Mouse (Mus musculus) forebrain, embryonic 15.5 days (tissue): ENCODE results near the gene Tlr4. TPM values are rescaled to one million over a fixed set of nuclear protein-coding genes. Genes with fewer than 3 reads are reported as not detected.

Experiments used
- ATAC-seq: fragments of 200-750 bp; cut with Nextera tagmentation; replicated peaks from 2 replicates; pipeline ENCODE4 v1.8.0; 2017; ENCODE audit warnings: mild to moderate bottlenecking, moderate TSS enrichment, moderate library complexity
- H3K27ac ChIP-seq: fragments of 300-500 bp; sonication (generic); replicated peaks from 2 replicates; pipeline ENCODE4 v1.5.1; 2015; ENCODE audit warnings: mild to moderate bottlenecking, inconsistent platforms
- H3K27me3 ChIP-seq: fragments of 300-500 bp; sonication (generic); 2 replicates; pipeline ENCODE4 v1.6.1; 2015; ENCODE audit warnings: inconsistent platforms
- H3K36me3 ChIP-seq: fragments of 300-500 bp; sonication (generic); 2 replicates; pipeline ENCODE4 v1.6.1; 2015; ENCODE audit warnings: mild to moderate bottlenecking, inconsistent platforms
- H3K4me1 ChIP-seq: fragments of 300-500 bp; sonication (generic); 2 replicates; pipeline ENCODE4 v1.6.1; 2015; ENCODE audit warnings: inconsistent platforms
- H3K4me2 ChIP-seq: fragments of 300-500 bp; sonication (generic); replicated peaks from 2 replicates; pipeline ENCODE4 v1.6.1; 2015; ENCODE audit warnings: mild to moderate bottlenecking, inconsistent platforms
- H3K4me3 ChIP-seq: fragments of 300-500 bp; sonication (generic); 2 replicates; pipeline ENCODE4 v1.5.1; 2015; ENCODE audit warnings: mild to moderate bottlenecking, inconsistent platforms
- H3K9ac ChIP-seq: fragments of 300-500 bp; sonication (generic); replicated peaks from 2 replicates; pipeline ENCODE4 v1.6.1; 2015; ENCODE audit warnings: mild to moderate bottlenecking, inconsistent platforms
- H3K9me3 ChIP-seq: fragments of 300-500 bp; sonication (generic); 2 replicates; pipeline ENCODE4 v1.6.1; 2016; ENCODE audit warnings: inconsistent platforms
- WGBS: fragments of 180-500 bp; shearing (Covaris S2); methylation state at CpG from one replicate; pipeline ENCODE4 v1.1.7; 2015; ENCODE audit warnings: mixed read lengths; 5-methylcytosine and 5-hydroxymethylcytosine counted together
- polyA plus RNA-seq: library from polyadenylated mRNA; unstranded; fragments of >200 nt; fragmentation: Nextera tagmentation; extraction: Ambion mirVana; gene quantifications from 2 replicates; pipeline ENCODE4 v1.2.1, GENCODE M21; 2015

The Tlr4 gene
- 0.41 and 0.79 TPM in 2 replicates for polyA plus RNA-seq

DNA sequence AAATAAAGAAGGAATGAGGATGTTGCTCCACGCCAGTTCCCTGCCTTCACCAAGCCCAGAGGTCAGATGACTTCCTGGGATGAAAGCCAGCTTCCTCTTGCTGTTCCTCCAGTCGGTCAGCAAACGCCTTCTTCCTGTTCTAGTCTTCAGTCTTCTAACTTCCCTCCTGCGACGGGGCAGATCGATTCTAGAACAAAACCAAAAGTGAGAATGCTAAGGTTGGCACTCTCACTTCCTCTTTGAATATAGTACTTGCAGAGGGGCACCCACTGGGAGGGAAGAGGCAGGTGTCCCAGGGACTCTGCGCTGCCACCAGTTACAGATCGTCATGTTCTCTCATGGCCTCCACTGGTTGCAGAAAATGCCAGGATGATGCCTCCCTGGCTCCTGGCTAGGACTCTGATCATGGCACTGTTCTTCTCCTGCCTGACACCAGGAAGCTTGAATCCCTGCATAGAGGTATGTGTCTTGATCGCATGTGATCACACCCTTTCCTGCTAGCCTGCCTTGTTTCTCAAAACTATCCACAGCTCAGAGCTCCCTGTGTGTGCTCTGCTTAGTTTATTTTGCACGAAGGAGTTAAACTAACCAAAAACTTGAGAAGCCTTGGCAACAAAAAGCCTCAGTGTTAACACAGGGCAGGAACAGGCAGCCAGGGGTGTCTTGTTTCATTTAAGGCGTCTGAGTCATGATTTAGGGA lies at the start of gene Tlr4:
TSS of gene Tlr4 (plus strand) at position 122 of the 700 bp plus-strand sequence.
- ATAC-seq, result no peak

GRCm38 (mm10) chr4:66794283-66794682 lies 33.1 kb upstream of the Tlr4 start:
- no peaks in the 10 kb centered on the region for H3K4me1 ChIP-seq
- H3K4me3 ChIP-seq, result no peak overlapping the region
- ATAC-seq, result no peak
- H3K27me3 ChIP-seq, result no peaks in the 10 kb centered on the region
- H3K4me2 ChIP-seq, result no peak overlapping the region
- H3K27ac ChIP-seq, result no peak overlapping the region
- H3K9me3 ChIP-seq, result no peaks in the 10 kb centered on the region
- 85% methylated on average over 2 of the region's 2 CpGs for WGBS
- H3K36me3 ChIP-seq, result no peaks in the 10 kb centered on the region
- no peak overlapping the region for H3K9ac ChIP-seq

More for the DNA sequence above, at the start of gene Tlr4:
- Histone ChIP-seq H3K27me3 (no peaks in the 10 kb centered on the region), H3K9me3 (no peaks in the 10 kb centered on the region), H3K4me3 (no peak within 1 kb of the TSS), H3K36me3 (no peaks in the 10 kb centered on the region), H3K4me1 (no peaks in the 10 kb centered on the region), H3K4me2 (no peak within 1 kb of the TSS), H3K9ac (no peak within 1 kb of the TSS), H3K27ac (no peak within 1 kb of the TSS)
- WGBS, result 73% methylated on average over 11 of the region's 11 CpGs

DNA sequence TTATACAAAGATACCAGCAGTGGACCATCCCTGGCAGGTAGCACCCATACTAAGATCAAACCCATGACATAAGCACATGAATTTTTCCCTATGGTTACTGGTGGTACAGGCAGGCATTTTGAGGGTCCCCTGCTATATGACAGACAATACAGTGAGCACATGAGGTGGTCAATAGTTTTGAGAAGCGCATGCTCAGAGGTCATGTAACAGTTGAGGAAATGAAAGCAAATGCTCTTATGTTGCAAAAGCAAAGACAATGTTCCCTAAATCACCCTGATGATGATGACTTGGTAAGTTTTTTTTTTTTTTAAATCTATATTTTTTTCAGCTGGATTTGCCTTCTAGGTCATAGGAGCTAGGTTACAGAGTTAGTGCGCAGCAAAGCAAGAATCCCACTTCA lies 30.7 kb upstream of the Tlr4 start:
- WGBS, result 93% methylated on average over 2 of the region's 2 CpGs
- no peak for ATAC-seq
- no peak overlapping the region for H3K4me2 ChIP-seq
- H3K27me3 ChIP-seq, result no peaks in the 10 kb centered on the region
- no peaks in the 10 kb centered on the region for H3K9me3 ChIP-seq
- H3K4me3 ChIP-seq, result no peak overlapping the region
- H3K27ac ChIP-seq, result no peak overlapping the region
- no peak overlapping the region for H3K9ac ChIP-seq
- no peaks in the 10 kb centered on the region for H3K4me1 ChIP-seq
- H3K36me3 ChIP-seq, result no peaks in the 10 kb centered on the region

DNA sequence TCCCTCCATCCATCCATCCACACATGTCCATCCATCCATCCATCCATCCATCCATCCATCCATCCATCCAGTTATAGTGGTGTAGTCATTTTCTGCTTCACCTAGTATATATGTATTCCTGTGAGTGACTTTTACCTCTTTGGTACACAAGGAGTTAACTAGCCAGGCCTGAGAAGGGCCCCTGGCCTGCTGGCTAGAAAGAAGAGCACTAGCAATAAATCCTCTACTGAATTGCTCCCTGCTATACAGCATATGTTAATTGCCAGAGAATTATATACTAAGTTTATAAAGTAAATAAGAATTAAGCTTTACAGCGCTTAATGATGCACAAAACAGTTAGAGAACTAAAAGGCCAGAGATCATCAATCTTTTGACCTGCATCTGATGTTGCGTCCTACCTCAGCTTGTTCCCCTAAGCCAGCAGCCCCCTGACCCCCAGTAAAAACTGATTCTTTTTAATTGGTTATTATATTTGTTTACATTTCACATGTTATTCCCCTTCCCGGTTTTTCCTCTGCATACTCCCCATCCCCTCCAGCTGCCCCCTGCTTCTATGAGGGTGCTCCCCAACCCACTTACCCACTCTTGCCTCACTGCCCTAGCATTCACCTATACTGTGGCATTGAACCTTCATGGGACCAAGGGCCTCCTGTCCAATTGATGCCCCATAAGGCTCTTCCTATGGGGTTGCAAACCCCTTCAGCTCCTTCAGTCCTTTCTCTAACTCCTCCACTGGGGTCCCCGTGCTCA lies 22.7 kb upstream of the Tlr4 start:
- no peaks in the 10 kb centered on the region for H3K36me3 ChIP-seq
- H3K27me3 ChIP-seq, result no peaks in the 10 kb centered on the region
- H3K27ac ChIP-seq, result no peak overlapping the region
- no peak overlapping the region for H3K9ac ChIP-seq
- H3K9me3 ChIP-seq, result no peaks in the 10 kb centered on the region
- no peak for ATAC-seq
- 88% methylated on average over 4 of the region's 4 CpGs for WGBS
- H3K4me1 ChIP-seq, result no peaks in the 10 kb centered on the region
- H3K4me2 ChIP-seq, result no peak overlapping the region
- no peak overlapping the region for H3K4me3 ChIP-seq

- Histone ChIP-seq H3K36me3 (no peaks in the 10 kb centered on the region), H3K9ac (no peak overlapping the region), H3K4me2 (no peak overlapping the region), H3K9me3 (no peaks in the 10 kb centered on the region), H3K4me3 (no peak overlapping the region), H3K27me3 (no peaks in the 10 kb centered on the region), H3K4me1 (no peaks in the 10 kb centered on the region), H3K27ac (no peak overlapping the region)
- no peak for ATAC-seq
Observed at GRCm38 (mm10) chr4:66805747-66806146, 21.6 kb upstream of the Tlr4 start.

- Histone ChIP-seq H3K9me3 (no peaks in the 10 kb centered on the region), H3K4me3 (no peak overlapping the region), H3K27ac (no peak overlapping the region), H3K27me3 (no peaks in the 10 kb centered on the region), H3K36me3 (no peaks in the 10 kb centered on the region), H3K9ac (no peak overlapping the region), H3K4me1 (no peaks in the 10 kb centered on the region), H3K4me2 (no peak overlapping the region)
- ATAC-seq, result no peak
- 84% methylated on average over 3 of the region's 3 CpGs for WGBS
Observed at GRCm38 (mm10) chr4:66816364-66817026, 10.9 kb upstream of the Tlr4 start.

DNA sequence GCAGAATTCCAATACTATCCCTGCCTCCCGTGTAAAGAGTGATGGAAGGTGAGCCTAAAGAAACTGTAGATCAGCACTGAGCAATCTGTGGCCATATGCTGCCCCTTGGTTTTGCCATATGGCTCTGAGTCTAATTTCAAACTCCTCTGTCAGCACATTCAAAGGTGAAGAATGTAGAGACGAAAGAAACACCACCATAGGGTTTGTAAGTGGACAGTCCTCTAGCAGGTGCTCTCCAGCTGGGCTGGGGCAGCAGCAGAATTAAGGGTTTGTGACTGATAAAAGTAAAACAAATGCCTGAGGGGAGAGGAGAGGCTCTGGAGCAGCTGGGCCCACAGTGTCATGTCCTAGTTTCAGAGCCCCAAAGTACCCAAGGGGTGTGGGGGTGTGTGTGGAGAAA lies 6.2 kb upstream of the Tlr4 start:
- 57% methylated on average over 2 of the region's 2 CpGs for WGBS
- no peaks in the 10 kb centered on the region for H3K27me3 ChIP-seq
- no peaks in the 10 kb centered on the region for H3K36me3 ChIP-seq
- H3K4me1 ChIP-seq, result no peaks in the 10 kb centered on the region
- H3K27ac ChIP-seq, result no peak overlapping the region
- H3K4me2 ChIP-seq, result no peak overlapping the region
- H3K9me3 ChIP-seq, result no peaks in the 10 kb centered on the region
- no peak overlapping the region for H3K4me3 ChIP-seq
- H3K9ac ChIP-seq, result no peak overlapping the region
- no peak for ATAC-seq

DNA sequence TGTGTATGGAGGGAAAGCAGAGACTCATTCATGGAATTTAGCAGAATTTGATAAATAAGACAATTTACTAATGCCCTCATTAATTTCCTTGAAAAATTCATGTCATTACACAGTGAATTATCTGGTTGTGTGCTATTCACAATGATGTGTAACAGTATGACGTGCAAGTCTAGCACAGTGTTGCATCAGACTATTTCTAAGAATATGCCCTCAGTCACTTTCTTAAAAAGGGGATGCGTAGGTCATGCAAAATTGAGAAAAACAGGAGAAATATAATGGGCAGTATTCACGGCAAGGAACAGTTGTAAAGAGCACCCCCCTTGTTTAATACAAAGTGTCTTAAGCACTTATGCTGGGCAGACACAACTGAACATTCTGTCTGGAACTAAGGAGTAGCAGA lies 5.6 kb upstream of the Tlr4 start:
- WGBS, result 69% methylated on average over 3 of the region's 3 CpGs
- H3K27ac ChIP-seq, result no peak overlapping the region
- H3K9me3 ChIP-seq, result no peaks in the 10 kb centered on the region
- H3K36me3 ChIP-seq, result no peaks in the 10 kb centered on the region
- H3K4me2 ChIP-seq, result no peak overlapping the region
- no peaks in the 10 kb centered on the region for H3K4me1 ChIP-seq
- H3K27me3 ChIP-seq, result no peaks in the 10 kb centered on the region
- ATAC-seq, result no peak
- H3K9ac ChIP-seq, result no peak overlapping the region
- no peak overlapping the region for H3K4me3 ChIP-seq

- Histone ChIP-seq H3K9ac (no peak overlapping the region), H3K4me3 (no peak overlapping the region), H3K4me2 (no peak overlapping the region), H3K27me3 (no peaks in the 10 kb centered on the region), H3K9me3 (no peaks in the 10 kb centered on the region), H3K27ac (no peak overlapping the region), H3K36me3 (no peaks in the 10 kb centered on the region), H3K4me1 (no peaks in the 10 kb centered on the region)
- no peak for ATAC-seq
- 52% methylated on average over 6 of the region's 6 CpGs for WGBS
Observed at GRCm38 (mm10) chr4:66828163-66828668, 832 bp downstream of the Tlr4 start.

GRCm38 (mm10) chr4:66828686-66829085 lies 1.3 kb downstream of the Tlr4 start:
- Histone ChIP-seq H3K9ac (no peak overlapping the region), H3K27me3 (no peaks in the 10 kb centered on the region), H3K4me2 (no peak overlapping the region), H3K4me1 (no peaks in the 10 kb centered on the region), H3K36me3 (no peaks in the 10 kb centered on the region), H3K27ac (no peak overlapping the region), H3K4me3 (no peak overlapping the region), H3K9me3 (no peaks in the 10 kb centered on the region)
- no peak for ATAC-seq
- WGBS, result 15% methylated on average over 5 of the region's 5 CpGs

DNA sequence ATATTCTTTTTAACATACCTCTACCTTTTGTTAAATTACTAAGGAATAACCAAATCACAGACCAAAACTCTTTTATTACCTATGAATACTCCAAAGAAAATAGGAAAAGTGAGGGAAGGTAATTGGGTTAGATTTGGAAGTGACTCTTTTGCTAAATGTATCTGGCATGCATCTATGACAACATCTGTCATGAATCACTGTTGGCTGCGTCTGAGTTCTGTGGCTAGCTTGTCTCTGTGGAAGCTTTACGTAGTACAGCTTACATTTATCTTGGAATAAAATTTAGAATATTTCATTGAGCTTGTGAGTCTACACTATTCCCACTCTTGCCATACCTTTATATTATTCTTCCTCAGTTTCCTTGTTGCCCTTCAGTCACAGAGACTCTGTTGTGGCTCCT lies 10.7 kb downstream of the Tlr4 start:
- Histone ChIP-seq H3K4me2 (no peak overlapping the region), H3K36me3 (no peaks in the 10 kb centered on the region), H3K4me3 (no peak overlapping the region), H3K27ac (no peak overlapping the region), H3K27me3 (no peaks in the 10 kb centered on the region), H3K9ac (no peak overlapping the region), H3K4me1 (no peaks in the 10 kb centered on the region), H3K9me3 (no peaks in the 10 kb centered on the region)
- no peak for ATAC-seq
- WGBS, result 89% methylated on average over 2 of the region's 2 CpGs

DNA sequence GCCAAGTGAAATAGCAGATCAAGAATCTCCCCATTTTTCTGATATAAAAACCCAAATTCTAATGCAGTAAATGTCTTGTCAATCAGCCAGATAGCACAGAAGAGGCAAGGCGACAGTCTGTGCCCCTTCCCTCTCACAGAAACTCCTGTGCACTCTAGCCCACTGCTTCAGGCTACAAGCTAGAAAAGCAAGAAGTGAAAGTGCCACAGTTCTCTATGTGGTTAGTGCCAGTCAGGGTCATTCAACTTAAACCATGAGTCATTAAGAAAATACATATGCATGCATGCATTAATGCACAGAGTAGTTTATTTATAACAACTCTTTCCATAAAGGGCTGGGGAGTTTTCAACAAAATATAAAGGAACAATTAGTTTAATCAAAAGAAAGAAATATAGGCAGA lies 15.9 kb downstream of the Tlr4 start:
- Histone ChIP-seq H3K27ac (no peak overlapping the region), H3K27me3 (no peaks in the 10 kb centered on the region), H3K9ac (no peak overlapping the region), H3K4me3 (no peak overlapping the region), H3K4me1 (no peaks in the 10 kb centered on the region), H3K9me3 (no peaks in the 10 kb centered on the region), H3K36me3 (no peaks in the 10 kb centered on the region), H3K4me2 (no peak overlapping the region)
- ATAC-seq, result no peak
- WGBS, result 67% methylated on average over 1 of the region's 1 CpGs
